Mouse (Mus musculus) large intestine, adult 2 months (tissue): Measurements from ENCODE around the gene Ppp1r12b. TPM values are rescaled to one million over a fixed set of nuclear protein-coding genes. Genes with fewer than 3 reads are reported as not detected.
A peak's percentile ranks its signal among the peaks of the same experiment; 100 is the strongest.

Source experiments
- DNase-seq: peaks from one replicate; pipeline ENCODE4 v3.0.0-alpha.2; 2012; ENCODE audit warnings: low read depth, low spot score
- WGBS: fragments of 180-500 bp; shearing (Covaris S2); methylation state at CpG from one replicate; pipeline ENCODE4 v1.1.7; 2018; 5-methylcytosine and 5-hydroxymethylcytosine counted together
- polyA plus RNA-seq: library from polyadenylated mRNA; depleted of rRNA; stranded (reverse); fragments of >200 nt; gene quantifications from 2 replicates; pipeline ENCODE4 v1.2.3, GENCODE M21; 2012

The Ppp1r12b gene
- polyA plus RNA-seq, 1 experiment: 22.0 TPM

GRCm38 (mm10) chr1:134815748-134816147 is 140.0 kb downstream of the Ppp1r12b start:
- DNase-seq: no peak
- WGBS: 69% methylated on average over 3 of the region's 3 CpGs

- 89% methylated on average over 9 of the region's 9 CpGs for WGBS
- no peak for DNase-seq
These were observed 150.3 kb downstream of the Ppp1r12b start for GRCm38 (mm10) chr1:134805471-134805870.

GRCm38 (mm10) chr1:134804373-134804772 is 151.4 kb downstream of the Ppp1r12b start:
- no peak for DNase-seq
- 63% methylated on average over 5 of the region's 5 CpGs for WGBS

- 20% methylated on average over 16 of the region's 16 CpGs for whole genome bisulfite sequencing
- peak; percentile 24 for DNase-seq
These were observed 152.2 kb downstream of the Ppp1r12b start for GRCm38 (mm10) chr1:134803286-134804117.

GRCm38 (mm10) chr1:134801758-134802157 is 154.0 kb downstream of the Ppp1r12b start:
- 61% methylated on average over 7 of the region's 7 CpGs for WGBS
- no peak for DNase-seq

- no peak for DNase-seq
- WGBS: 75% methylated on average over 3 of the region's 3 CpGs
These were observed 159.2 kb downstream of the Ppp1r12b start for GRCm38 (mm10) chr1:134796536-134796935.

- no peak for DNase-seq
- WGBS: 85% methylated on average over 1 of the region's 1 CpGs
These were observed 159.7 kb downstream of the Ppp1r12b start for GRCm38 (mm10) chr1:134796076-134796475.

GRCm38 (mm10) chr1:134791456-134791855 is 164.3 kb downstream of the Ppp1r12b start:
- no peak for DNase-seq

- DNase-seq: no peak
- 82% methylated on average over 2 of the region's 2 CpGs for WGBS
These were observed 164.9 kb downstream of the Ppp1r12b start for GRCm38 (mm10) chr1:134790716-134791439.

GRCm38 (mm10) chr1:134788096-134788495 is 167.6 kb downstream of the Ppp1r12b start:
- DNase-seq: no peak
- WGBS: 57% methylated on average over 7 of the region's 7 CpGs

- 85% methylated on average over 1 of the region's 1 CpGs for WGBS
- DNase-seq: no peak
These were observed 170.8 kb downstream of the Ppp1r12b start for GRCm38 (mm10) chr1:134784911-134785310.

- WGBS: 57% methylated on average over 6 of the region's 6 CpGs
- DNase-seq: no peak
These were observed 171.3 kb downstream of the Ppp1r12b start for GRCm38 (mm10) chr1:134784481-134784880.

- WGBS: 78% methylated on average over 4 of the region's 4 CpGs
These were observed 171.8 kb downstream of the Ppp1r12b start for GRCm38 (mm10) chr1:134783958-134784357.

GRCm38 (mm10) chr1:134782797-134783196 is 172.9 kb downstream of the Ppp1r12b start:
- WGBS: 82% methylated on average over 5 of the region's 5 CpGs
- DNase-seq: no peak

More at GRCm38 (mm10) chr1:134783958-134784357, 171.8 kb downstream of the Ppp1r12b start:
- no peak for DNase-seq

- WGBS: 70% methylated on average over 13 of the region's 13 CpGs
- DNase-seq: no peak
These were observed 177.7 kb downstream of the Ppp1r12b start for GRCm38 (mm10) chr1:134777936-134778548.

- no peak for DNase-seq
- 77% methylated on average over 12 of the region's 12 CpGs for WGBS
These were observed 178.4 kb downstream of the Ppp1r12b start for GRCm38 (mm10) chr1:134777201-134777885.

- no peak for DNase-seq
- 60% methylated on average over 3 of the region's 3 CpGs for WGBS
These were observed 180.1 kb downstream of the Ppp1r12b start for GRCm38 (mm10) chr1:134775631-134776030.

- no peak for DNase-seq
- WGBS: 64% methylated on average over 6 of the region's 6 CpGs
These were observed 180.9 kb downstream of the Ppp1r12b start for GRCm38 (mm10) chr1:134774728-134775287.

GRCm38 (mm10) chr1:134774247-134774646 is 181.5 kb downstream of the Ppp1r12b start:
- WGBS: 87% methylated on average over 2 of the region's 2 CpGs
- DNase-seq: no peak
